Mouse (Mus musculus) megakaryocyte, embryonic 14.5 days (primary cell): ENCODE data around the gene Fam155a.

Experiments used
- FLI1 ChIP-seq: IDR thresholded peaks from 2 replicates; pipeline ENCODE4 v1.6.1; 2012; ENCODE audit warnings: low read length, inconsistent platforms, mixed read lengths
- GATA1 ChIP-seq: IDR thresholded peaks from 3 replicates; pipeline ENCODE4 v1.6.1; 2012; ENCODE audit warnings: mixed read lengths, low read length, inconsistent platforms, borderline replicate concordance

DNA sequence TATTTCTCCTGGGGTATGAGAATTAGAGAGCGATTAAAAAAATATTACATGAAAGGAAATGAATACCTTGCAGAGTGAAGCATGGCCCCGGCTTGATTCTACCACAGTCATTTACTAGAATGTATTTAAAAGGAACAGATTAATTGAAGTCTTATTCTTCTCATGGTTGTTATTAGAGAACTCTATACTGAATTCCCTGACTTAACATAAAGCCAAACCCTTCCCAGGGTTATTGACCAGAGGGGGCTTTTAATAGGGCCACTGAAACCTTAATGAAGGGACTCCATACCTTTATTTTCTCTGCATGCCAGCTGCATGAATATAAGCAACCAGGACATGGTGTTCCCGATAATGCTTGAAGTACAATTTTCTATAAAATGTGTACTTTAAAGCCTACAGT lies 221.8 kb downstream of the Fam155a start:
- TF ChIP-seq GATA1 (no peak), FLI1 (no peak)
